In the genomic region with DNA sequence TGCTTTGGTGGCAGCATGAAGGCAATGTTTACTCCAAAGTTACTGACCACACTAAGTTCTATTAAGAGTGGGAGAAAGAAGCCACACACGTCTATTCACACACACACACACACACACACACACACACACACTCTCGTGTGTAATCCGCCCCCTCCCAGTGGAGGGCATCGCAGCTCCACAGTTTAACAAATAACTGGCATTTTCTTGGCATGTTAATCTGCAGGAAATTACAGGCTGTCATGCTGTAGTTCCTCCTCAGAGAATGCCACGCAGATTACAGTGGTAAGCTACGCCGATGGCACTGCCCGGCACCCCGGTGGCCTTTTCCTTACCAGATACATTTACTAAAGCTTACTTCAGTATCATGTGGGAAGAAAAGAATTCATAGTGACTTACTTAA, we compare ENCODE assay signal across 14 mouse cellular contexts. TPM values are rescaled to one million over a fixed set of nuclear protein-coding genes. Genes with fewer than 3 reads are reported as not detected.
DNase-seq lines count a peak whose midpoint lies in the region; ATAC-seq and TF ChIP-seq lines count a peak whose summit lies in the region.
"Had no signal": no experiment of that assay in that cellular context is flagged by ENCODE, and none has a peak within 500 bp of the region (broad histone marks: within the 10 kb centered on the region; RNA-seq: fewer than 3 reads in every experiment).

No protein-coding gene starts in this region.

- H3K36me3 ChIP-seq in embryonic facial prominence, embryonic 13.5 days = no peaks in the 10 kb centered on the region
- H3K36me3 ChIP-seq in embryonic facial prominence, embryonic 10.5 days (replicated peaks) = no peaks in the 10 kb centered on the region
- H3K36me3 ChIP-seq in kidney, adult 2 months (ENCODE audit: control insufficient read depth, insufficient read depth, low read length) = no peaks in the 10 kb centered on the region
- H3K36me3 ChIP-seq in spleen, adult 2 months (ENCODE audit: control insufficient read depth, insufficient read depth, low read length) = no peaks in the 10 kb centered on the region
- H3K36me3 ChIP-seq: G1E; liver, embryonic 13.5 days; neural tube, embryonic 12.5 days had no signal

- TF ChIP-seq POLR2A in kidney, adult 2 months (IDR thresholded peaks at IDR 0.05; ENCODE audit: low read depth, low read length) = no peak
- no peak for TF ChIP-seq POLR2A in spleen, adult 2 months (IDR thresholded peaks at IDR 0.05; ENCODE audit: low read depth, low read length)
- no peak for TF ChIP-seq POLR2A in olfactory bulb, adult 2 months (IDR thresholded peaks at IDR 0.05; ENCODE audit: insufficient read depth, low read depth, low read length)

- WGBS in embryonic facial prominence, embryonic 13.5 days = 58% methylated on average over 9 of the region's 9 CpGs
- WGBS in embryonic facial prominence, embryonic 10.5 days = 85% methylated on average over 9 of the region's 9 CpGs
- WGBS in kidney, adult 2 months = 62% methylated on average over 9 of the region's 9 CpGs
- 60% methylated on average over 9 of the region's 9 CpGs for WGBS in spleen, adult 2 months
- 18% methylated on average over 9 of the region's 9 CpGs for WGBS in olfactory bulb, adult 2 months

- no peak overlapping the region for H3K4me2 ChIP-seq in embryonic facial prominence, embryonic 13.5 days
- H3K4me2 ChIP-seq: heart, embryonic 11.5 days; liver, embryonic 13.5 days; neural tube, embryonic 12.5 days had no signal

- no peak for ATAC-seq in embryonic facial prominence, embryonic 13.5 days (ENCODE audit: insufficient number of reproducible peaks, insufficient read depth, low FRiP score, low TSS enrichment, low read depth)

- H3K9ac ChIP-seq in embryonic facial prominence, embryonic 13.5 days = no peak overlapping the region
- H3K9ac ChIP-seq: liver, embryonic 13.5 days; neural tube, embryonic 12.5 days had no signal

- no peaks in the 10 kb centered on the region for H3K9me3 ChIP-seq in embryonic facial prominence, embryonic 13.5 days
- no peaks in the 10 kb centered on the region for H3K9me3 ChIP-seq in embryonic facial prominence, embryonic 10.5 days
- H3K9me3 ChIP-seq: G1E; liver, embryonic 13.5 days; neural tube, embryonic 12.5 days had no signal

- no peak for DNase-seq in embryonic facial prominence, embryonic 10.5 days (ENCODE audit: low spot score)
- DNase-seq in kidney, adult 2 months = peak; percentile 46
- DNase-seq in kidney, postnatal 4 days = no peak
- DNase-seq in spleen, adult 2 months (ENCODE audit: low read depth in 1 of 2, low spot score in 2 of 2) = no peak
- no peak for DNase-seq in spleen, adult 18-20 months
- no peak for DNase-seq in ovary, postnatal 14 days (ENCODE audit: low spot score)
- DNase-seq: cerebellum, postnatal 36 days; liver, embryonic 13.5 days; thymus, postnatal 14 days had no signal

- H3K4me3 ChIP-seq in embryonic facial prominence, embryonic 13.5 days = no peak overlapping the region
- no peak overlapping the region for H3K4me3 ChIP-seq in embryonic facial prominence, embryonic 10.5 days
- no peak overlapping the region for H3K4me3 ChIP-seq in kidney, adult 2 months (ENCODE audit: insufficient read depth, low read depth, low read length)
- H3K4me3 ChIP-seq in spleen, adult 2 months (ENCODE audit: extremely low read depth, insufficient read depth, insufficient read length) = no peak overlapping the region
- H3K4me3 ChIP-seq in olfactory bulb, adult 2 months (ENCODE audit: insufficient read depth, low read depth, low read length) = no peak overlapping the region
- H3K4me3 ChIP-seq: liver, embryonic 13.5 days; neural tube, embryonic 12.5 days had no signal

- H3K27me3 ChIP-seq in embryonic facial prominence, embryonic 13.5 days = peaks cover 10% of the 10 kb centered on the region
- peaks cover 22% of the 10 kb centered on the region for H3K27me3 ChIP-seq in embryonic facial prominence, embryonic 10.5 days (replicated peaks; ENCODE audit: low read depth, poor library complexity, severe bottlenecking)
- no peaks in the 10 kb centered on the region for H3K27me3 ChIP-seq in kidney, adult 2 months (replicated peaks; ENCODE audit: control insufficient read depth, insufficient read depth, low read length)
- no peaks in the 10 kb centered on the region for H3K27me3 ChIP-seq in spleen, adult 2 months (ENCODE audit: control insufficient read depth, insufficient read depth, low read length)
- H3K27me3 ChIP-seq: neural tube, embryonic 12.5 days had no signal

- peaks cover 8% of the 10 kb centered on the region for H3K4me1 ChIP-seq in embryonic facial prominence, embryonic 13.5 days
- peaks cover 14% of the 10 kb centered on the region for H3K4me1 ChIP-seq in embryonic facial prominence, embryonic 10.5 days
- H3K4me1 ChIP-seq in kidney, adult 2 months (ENCODE audit: control insufficient read depth, insufficient read depth, low read length) = no peaks in the 10 kb centered on the region
- peaks cover 36% of the 10 kb centered on the region; the same call in 1 of the 2 replicates for H3K4me1 ChIP-seq in spleen, adult 2 months (ENCODE audit: control insufficient read depth, insufficient read depth, insufficient read length)
- H3K4me1 ChIP-seq in olfactory bulb, adult 2 months (ENCODE audit: control insufficient read depth, insufficient read depth, low read length) = peaks cover 16% of the 10 kb centered on the region

- 0 out of 2 replicates have a peak overlapping the region, but pooled peaks have one; percentile 53 for H3K27ac ChIP-seq in embryonic facial prominence, embryonic 13.5 days
- no peak overlapping the region for H3K27ac ChIP-seq in embryonic facial prominence, embryonic 10.5 days (replicated peaks)
- no peak overlapping the region; the same call in 1 of the 2 replicates for H3K27ac ChIP-seq in kidney, adult 2 months (ENCODE audit: insufficient read depth, low read depth, low read length)
- peak overlapping the region; percentile 33; the same call in 1 of the 2 replicates for H3K27ac ChIP-seq in spleen, adult 2 months (ENCODE audit: insufficient read depth, low read length)
- peak overlapping the region; percentile 80 for H3K27ac ChIP-seq in olfactory bulb, adult 2 months (ENCODE audit: insufficient read depth, low read depth, low read length)
- H3K27ac ChIP-seq: liver, embryonic 13.5 days; neural tube, embryonic 12.5 days had no signal

- peak; percentile 17; the same call in 1 of the 2 replicates for TF ChIP-seq CTCF in kidney, adult 2 months (conservative IDR thresholded peaks at IDR 0.05; ENCODE audit: insufficient read depth, insufficient read length, low read depth, low read length)
- no peak for TF ChIP-seq CTCF in spleen, adult 2 months (IDR thresholded peaks at IDR 0.05; ENCODE audit: extremely low read depth, insufficient read depth, insufficient read length, insufficient replicate concordance)
- no peak for TF ChIP-seq CTCF in olfactory bulb, adult 2 months (IDR thresholded peaks at IDR 0.05; ENCODE audit: insufficient read depth, low read depth, low read length)

RNA-seq across cellular contexts. Expression of a gene that starts 17.5 kb away (rescaled TPM):
- 41.2 and 47.7 TPM in 2 replicates for polyA plus RNA-seq in embryonic facial prominence, embryonic 13.5 days (2015; fragmentation: Nextera tagmentation; extraction: Ambion mirVana)
- 73.2 and 78.5 TPM in 2 replicates for polyA plus RNA-seq in embryonic facial prominence, embryonic 10.5 days (2016; fragmentation: Nextera tagmentation; extraction: Ambion mirVana)
- polyA plus RNA-seq in kidney, adult 2 months (2012; rRNA removed) = 32.4 and 33.2 TPM in 2 replicates
- polyA plus RNA-seq in spleen, adult 2 months (2012; rRNA removed) = 60.1 and 91.7 TPM in 2 replicates
- not detected in 2 replicates for polyA plus RNA-seq in olfactory bulb, adult 2 months (2012; ENCODE audit: insufficient read depth, insufficient read length, low replicate concordance, missing spikeins)

RNA-seq across cellular contexts. Expression of a gene that starts 49.2 kb away (rescaled TPM):
- 241 and 251 TPM in 2 replicates for polyA plus RNA-seq in embryonic facial prominence, embryonic 13.5 days (2015; fragmentation: Nextera tagmentation; extraction: Ambion mirVana)
- 369 and 371 TPM in 2 replicates for polyA plus RNA-seq in embryonic facial prominence, embryonic 10.5 days (2016; fragmentation: Nextera tagmentation; extraction: Ambion mirVana)
- polyA plus RNA-seq in kidney, adult 2 months (2012; rRNA removed) = 13.0 and 18.5 TPM in 2 replicates
- polyA plus RNA-seq in spleen, adult 2 months (2012; rRNA removed) = 12.7 and 21.2 TPM in 2 replicates
- 541 and 1,043 TPM in 2 replicates for polyA plus RNA-seq in olfactory bulb, adult 2 months (2012; ENCODE audit: insufficient read depth, insufficient read length, low replicate concordance, missing spikeins)

Comparison
In these comparisons a context has a peak if more than half of its experiments do, and no peak if none do; other contexts are left out.
1. H3K27ac ChIP-seq: peak in embryonic facial prominence, embryonic 13.5 days (single experiment), spleen, adult 2 months (single experiment) and olfactory bulb, adult 2 months (single experiment); none in embryonic facial prominence, embryonic 10.5 days (single experiment) and kidney, adult 2 months (single experiment).
2. RNA of a gene that starts 49.2 kb away (polyA plus RNA-seq): 541 to 1,043 TPM in olfactory bulb, adult 2 months, 369 to 371 TPM in embryonic facial prominence, embryonic 10.5 days and 241 to 251 TPM in embryonic facial prominence, embryonic 13.5 days; 13.0 to 18.5 TPM in kidney, adult 2 months and 12.7 to 21.2 TPM in spleen, adult 2 months; every median in the first group is over 10 times any median in the second.